Mouse (Mus musculus) erythroblast, embryonic 14.5 days (primary cell): ENCODE results near the gene Nhsl1.

Experiments
- GATA1 ChIP-seq: IDR thresholded peaks from 2 replicates; pipeline ENCODE4 v1.6.1; 2012; ENCODE audit warnings: low read length, inconsistent platforms, mixed read lengths
- TAL1 ChIP-seq: IDR thresholded peaks from 3 replicates; pipeline ENCODE4 v1.6.1; 2012; ENCODE audit warnings: low read length, inconsistent platforms, mixed read lengths

DNA sequence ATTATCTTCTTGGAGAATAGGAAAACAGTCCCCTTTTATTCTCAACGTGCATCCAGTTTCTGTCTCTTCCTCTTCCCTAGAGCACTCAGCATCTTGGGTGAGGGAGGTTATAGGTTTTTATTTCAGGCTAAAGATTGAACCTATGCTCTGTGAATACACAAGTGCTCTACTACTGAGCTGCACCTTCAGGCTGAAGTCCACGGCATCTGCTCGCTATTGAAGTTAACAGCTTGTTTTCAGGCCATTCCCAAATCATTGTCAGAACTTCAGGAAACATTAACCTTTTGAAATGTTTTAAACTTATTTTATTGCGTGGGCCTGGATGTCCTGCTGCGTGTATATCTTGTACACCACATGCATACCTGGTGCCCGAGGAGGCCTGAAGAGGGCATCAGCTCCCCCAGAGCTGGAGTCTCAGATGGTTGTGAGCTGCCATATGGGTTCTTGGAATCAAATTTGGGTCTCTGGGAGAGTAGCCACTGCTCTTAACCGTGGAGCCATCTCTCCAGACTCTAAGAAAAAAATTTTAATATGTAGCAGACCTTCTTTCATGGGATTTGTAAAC lies 169.5 kb downstream of the Nhsl1 start:
- no peak for TF ChIP-seq GATA1
- no peak for TF ChIP-seq TAL1
